Mouse (Mus musculus) lung, embryonic 15.5 days (tissue): ENCODE results near the gene Rph3a. TPM values are rescaled to one million over a fixed set of nuclear protein-coding genes. Genes with fewer than 3 reads are reported as not detected.

Source experiments
- ATAC-seq: fragments of 200-750 bp; cut with Nextera tagmentation; 2 replicates; pipeline ENCODE4 v1.8.0; 2017; ENCODE audit warnings: moderate number of reproducible peaks, borderline replicate concordance; ENCODE audit not compliant: low FRiP score, low TSS enrichment; ENCODE audit errors: extremely low read depth
- H3K27ac ChIP-seq: fragments of 300-500 bp; sonication (generic); 2 replicates; pipeline ENCODE4 v1.5.1; 2015; ENCODE audit warnings: moderate library complexity, mild to moderate bottlenecking, inconsistent platforms
- H3K27me3 ChIP-seq: fragments of 300-500 bp; sonication (generic); 2 replicates; pipeline ENCODE4 v1.6.1; 2015; ENCODE audit warnings: inconsistent platforms
- H3K36me3 ChIP-seq: fragments of 300-500 bp; sonication (generic); 2 replicates; pipeline ENCODE4 v1.6.1; 2015; ENCODE audit warnings: inconsistent platforms
- H3K4me1 ChIP-seq: fragments of 300-500 bp; sonication (generic); 2 replicates; pipeline ENCODE4 v1.6.1; 2015; ENCODE audit warnings: inconsistent platforms
- H3K4me2 ChIP-seq: fragments of 300-500 bp; sonication (generic); 2 replicates; pipeline ENCODE4 v1.6.1; 2015; ENCODE audit warnings: inconsistent platforms, mild to moderate bottlenecking, moderate library complexity
- H3K4me3 ChIP-seq: fragments of 300-500 bp; sonication (generic); 2 replicates; pipeline ENCODE4 v1.5.1; 2015; ENCODE audit warnings: mild to moderate bottlenecking, inconsistent platforms
- H3K9ac ChIP-seq: fragments of 300-500 bp; sonication (generic); 2 replicates; pipeline ENCODE4 v1.6.1; 2015; ENCODE audit warnings: inconsistent platforms
- H3K9me3 ChIP-seq: fragments of 300-500 bp; sonication (generic); 2 replicates; pipeline ENCODE4 v1.6.1; 2016; ENCODE audit warnings: inconsistent platforms
- WGBS: fragments of 180-500 bp; shearing (Covaris S2); methylation state at CpG from one replicate; pipeline ENCODE4 v1.1.7; 2015; 5-methylcytosine and 5-hydroxymethylcytosine counted together
- polyA plus RNA-seq: library from polyadenylated mRNA; unstranded; fragments of >200 nt; fragmentation: Nextera tagmentation; extraction: Ambion mirVana; gene quantifications from 2 replicates; pipeline ENCODE4 v1.2.1, GENCODE M21; 2015

Rph3a gene
- polyA plus RNA-seq, result 0.07 TPM in 1 of 2 replicates, not detected in the other

DNA sequence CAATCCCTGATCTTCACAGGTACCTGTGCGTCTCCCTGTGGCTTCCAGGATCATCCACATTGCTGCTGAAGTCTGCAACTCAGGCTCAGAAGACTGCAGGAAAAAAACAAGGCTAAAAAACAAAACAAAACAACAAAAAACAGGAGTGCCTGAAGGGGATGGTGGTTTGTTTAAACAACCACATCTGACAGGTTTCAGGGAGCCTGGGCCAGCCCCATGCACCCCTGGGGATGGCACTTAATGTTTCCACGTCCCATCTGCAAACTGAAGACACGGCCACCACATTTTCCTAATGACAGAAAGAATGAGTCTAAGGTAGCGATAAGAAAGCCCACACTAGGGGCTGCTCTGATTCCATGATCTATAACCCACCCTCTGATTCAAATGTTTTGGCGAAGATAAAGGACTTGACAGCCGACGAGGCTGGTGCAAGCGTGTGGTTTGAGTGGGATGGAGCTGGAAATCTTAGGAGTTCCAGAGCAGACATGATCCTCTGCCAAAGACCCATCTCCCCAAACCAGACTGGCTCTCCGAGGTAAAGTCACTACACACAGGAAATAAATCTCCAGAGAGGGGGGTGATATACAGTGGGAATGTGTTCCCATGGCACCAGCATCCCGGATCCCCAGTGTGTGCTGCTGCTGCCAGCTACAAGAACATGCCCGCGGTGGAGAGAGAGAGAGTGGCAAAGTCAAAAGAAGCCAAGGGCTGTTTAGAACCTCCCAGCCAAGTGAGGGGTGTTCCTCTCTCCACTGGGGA lies at the start of gene Rph3a:
Gene Rph3a, minus strand, starts transcription at position 282 of the 759 bp plus-strand sequence.
- H3K9ac ChIP-seq, result no peak within 1 kb of the TSS
- no peak within 1 kb of the TSS for H3K27ac ChIP-seq
- no peaks in the 10 kb centered on the region for H3K9me3 ChIP-seq
- no peak within 1 kb of the TSS for H3K4me3 ChIP-seq
- WGBS, result 69% methylated on average over 12 of the region's 12 CpGs
- no peaks in the 10 kb centered on the region for H3K4me1 ChIP-seq
- ATAC-seq, result no peak
- H3K36me3 ChIP-seq, result no peaks in the 10 kb centered on the region
- H3K4me2 ChIP-seq, result no peak within 1 kb of the TSS
- peaks cover 9% of the 10 kb centered on the region for H3K27me3 ChIP-seq

DNA sequence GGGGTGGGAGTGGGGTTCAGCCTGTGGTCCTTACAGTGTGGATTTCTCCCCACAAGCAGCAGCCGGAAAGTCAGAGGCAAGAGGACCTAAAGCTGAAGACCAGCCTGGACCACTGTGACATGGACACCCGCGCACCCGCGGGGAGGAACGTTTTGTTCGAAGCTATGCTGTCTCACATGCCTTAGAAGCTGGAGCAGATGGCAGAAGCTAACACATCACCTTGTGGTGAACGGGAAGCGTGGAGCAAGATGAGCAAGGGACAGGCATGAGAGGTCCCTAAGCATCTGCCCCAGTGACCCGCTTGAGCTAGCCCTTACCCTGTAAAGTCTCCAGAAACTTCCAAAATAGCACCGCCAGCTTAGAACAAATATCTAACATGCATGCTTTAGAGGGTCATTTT lies 48.4 kb upstream of the Rph3a start:
- Histone ChIP-seq H3K27me3 (no peaks in the 10 kb centered on the region), H3K36me3 (no peaks in the 10 kb centered on the region), H3K9me3 (no peaks in the 10 kb centered on the region), H3K27ac (no peak overlapping the region), H3K9ac (no peak overlapping the region), H3K4me1 (no peaks in the 10 kb centered on the region), H3K4me2 (no peak overlapping the region), H3K4me3 (no peak overlapping the region)
- ATAC-seq, result no peak
- WGBS, result 89% methylated on average over 11 of the region's 11 CpGs

DNA sequence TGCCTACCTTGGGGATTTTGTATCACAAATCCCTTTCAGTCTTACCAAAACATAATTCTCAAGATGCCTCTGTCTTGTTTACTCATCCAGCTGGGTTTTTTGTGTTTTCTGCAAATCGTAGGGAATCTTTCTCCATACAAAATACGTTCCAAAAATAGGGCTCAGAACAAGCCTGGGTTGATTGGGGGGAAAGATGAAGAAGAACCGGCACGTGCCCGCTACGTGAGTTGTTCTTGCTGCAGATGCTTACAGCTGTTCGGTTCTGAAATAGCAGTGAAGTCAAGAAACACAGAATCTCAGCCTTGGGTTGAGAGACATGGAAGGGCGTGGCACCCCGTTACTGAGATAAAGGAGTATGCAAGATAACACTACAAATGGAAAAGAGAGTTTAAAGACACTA lies 44.0 kb upstream of the Rph3a start:
- Histone ChIP-seq H3K36me3 (no peaks in the 10 kb centered on the region), H3K27me3 (no peaks in the 10 kb centered on the region), H3K9ac (no peak overlapping the region), H3K27ac (no peak overlapping the region), H3K4me2 (no peak overlapping the region), H3K4me1 (no peaks in the 10 kb centered on the region), H3K9me3 (no peaks in the 10 kb centered on the region), H3K4me3 (no peak overlapping the region)
- 68% methylated on average over 9 of the region's 9 CpGs for WGBS
- no peak for ATAC-seq

DNA sequence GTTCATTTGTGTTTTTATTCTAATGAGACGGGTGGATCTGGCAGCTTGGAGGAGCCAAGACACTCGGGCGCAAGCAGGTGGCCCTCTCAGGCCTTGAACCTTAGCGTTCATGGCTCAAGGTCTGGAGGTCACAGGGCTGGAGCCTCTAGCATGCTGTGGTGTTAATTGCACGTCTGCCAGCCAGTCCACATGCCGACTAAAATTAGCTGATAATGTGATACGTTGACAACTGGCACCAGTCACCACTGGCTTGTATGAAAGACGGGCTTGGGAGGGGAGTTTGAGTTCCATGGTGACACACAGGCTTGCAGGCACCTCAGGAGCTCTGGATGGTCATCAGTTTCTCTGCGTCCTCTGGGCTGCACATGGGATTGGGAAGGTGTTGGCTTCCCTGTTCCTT lies 31.9 kb upstream of the Rph3a start:
- Histone ChIP-seq H3K36me3 (no peaks in the 10 kb centered on the region), H3K4me1 (no peaks in the 10 kb centered on the region), H3K9me3 (no peaks in the 10 kb centered on the region), H3K9ac (no peak overlapping the region), H3K4me2 (no peak overlapping the region), H3K4me3 (no peak overlapping the region), H3K27me3 (no peaks in the 10 kb centered on the region), H3K27ac (no peak overlapping the region)
- ATAC-seq, result no peak
- WGBS, result 50% methylated on average over 9 of the region's 9 CpGs

DNA sequence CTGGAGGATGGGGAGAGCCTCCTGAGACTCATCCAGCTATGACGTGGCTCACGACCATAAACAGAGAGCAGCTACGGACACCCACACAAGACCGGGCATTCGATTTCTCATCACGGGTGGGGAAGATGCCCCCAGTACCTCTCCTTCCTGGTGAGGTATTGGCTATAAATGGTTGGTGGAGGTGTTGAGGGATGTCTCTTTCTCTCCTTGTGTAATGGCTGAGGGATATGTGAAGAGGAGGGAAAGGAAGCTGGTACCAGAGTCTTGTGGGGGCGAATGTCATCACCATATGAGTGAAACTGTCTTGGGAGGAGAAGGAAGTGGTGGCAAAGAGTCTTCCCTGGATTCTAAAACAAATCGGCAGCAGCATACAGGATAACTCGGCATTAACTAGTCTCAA lies 29.6 kb upstream of the Rph3a start:
- Histone ChIP-seq H3K36me3 (no peaks in the 10 kb centered on the region), H3K27me3 (no peaks in the 10 kb centered on the region), H3K4me3 (no peak overlapping the region), H3K4me1 (no peaks in the 10 kb centered on the region), H3K4me2 (no peak overlapping the region), H3K27ac (no peak overlapping the region), H3K9me3 (no peaks in the 10 kb centered on the region), H3K9ac (no peak overlapping the region)
- WGBS, result 73% methylated on average over 9 of the region's 9 CpGs
- no peak for ATAC-seq

DNA sequence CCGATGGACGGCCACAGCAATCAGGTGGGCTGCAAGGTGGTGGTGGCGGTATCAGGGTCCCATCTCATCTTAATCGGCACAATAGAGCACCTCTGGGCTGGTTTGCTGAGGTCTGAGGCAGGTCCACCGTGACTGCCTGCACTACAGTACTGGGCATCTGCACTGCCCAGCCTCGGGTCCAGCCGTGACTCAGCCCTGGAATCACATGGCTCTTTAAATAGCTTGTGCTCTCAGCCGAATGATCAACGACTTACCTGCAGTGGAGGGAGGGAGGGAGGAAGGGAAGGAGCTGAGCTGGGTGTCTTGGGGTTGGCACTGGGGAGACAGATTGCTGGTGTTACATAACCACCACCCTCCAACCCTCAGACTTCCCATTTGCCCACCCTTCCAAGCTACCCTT lies 20.3 kb upstream of the Rph3a start:
- Histone ChIP-seq H3K9ac (no peak overlapping the region), H3K4me2 (no peak overlapping the region), H3K27me3 (no peaks in the 10 kb centered on the region), H3K4me3 (no peak overlapping the region), H3K27ac (no peak overlapping the region), H3K36me3 (no peaks in the 10 kb centered on the region), H3K9me3 (no peaks in the 10 kb centered on the region), H3K4me1 (no peaks in the 10 kb centered on the region)
- no peak for ATAC-seq
- WGBS, result 69% methylated on average over 8 of the region's 9 CpGs

DNA sequence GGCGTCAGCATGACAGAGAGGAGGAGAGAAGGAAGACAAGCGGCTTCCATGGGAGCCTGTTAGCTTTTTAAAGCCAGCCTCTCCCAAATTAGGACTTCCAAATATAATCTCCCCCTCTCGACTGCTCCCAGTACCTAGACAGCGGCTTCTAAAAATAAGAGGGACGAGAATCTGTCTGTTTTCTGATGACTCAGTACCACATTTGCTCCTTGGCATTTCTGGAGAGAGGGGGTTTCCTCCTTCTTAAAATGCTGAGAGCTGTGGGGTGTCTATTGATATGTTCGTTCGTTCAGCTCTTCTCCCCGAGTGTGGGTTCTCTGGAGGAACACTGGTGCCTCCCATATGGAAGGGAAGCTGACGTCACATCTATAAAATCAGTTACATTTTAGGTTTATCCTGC lies 9.6 kb upstream of the Rph3a start:
- Histone ChIP-seq H3K27ac (no peak overlapping the region), H3K9ac (no peak overlapping the region), H3K4me3 (no peak overlapping the region), H3K27me3 (no peaks in the 10 kb centered on the region), H3K4me1 (no peaks in the 10 kb centered on the region), H3K4me2 (no peak overlapping the region), H3K36me3 (no peaks in the 10 kb centered on the region), H3K9me3 (no peaks in the 10 kb centered on the region)
- 70% methylated on average over 9 of the region's 9 CpGs for WGBS
- no peak for ATAC-seq

DNA sequence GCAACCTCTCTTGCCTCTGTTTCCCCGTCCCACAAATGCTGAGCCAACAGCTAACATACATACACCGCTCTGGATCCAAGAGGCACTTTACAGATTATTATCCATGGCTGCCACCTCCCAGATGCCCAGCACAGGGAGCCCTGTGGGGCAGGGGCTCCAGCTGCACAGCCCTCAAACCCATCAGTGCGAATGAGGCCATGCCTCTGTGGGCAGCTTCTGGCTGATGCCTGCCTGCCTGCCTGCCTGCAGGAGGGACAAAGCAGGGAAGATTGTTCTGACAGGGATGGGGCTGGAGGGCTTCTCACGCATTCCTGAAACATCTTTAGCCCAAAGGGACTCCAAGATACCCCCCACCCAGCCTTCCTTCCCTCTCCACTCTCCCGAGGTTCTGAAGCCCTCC lies 7.8 kb upstream of the Rph3a start:
- no peak overlapping the region for H3K9ac ChIP-seq
- 66% methylated on average over 5 of the region's 5 CpGs for WGBS
- H3K4me3 ChIP-seq, result no peak overlapping the region
- no peak for ATAC-seq
- no peaks in the 10 kb centered on the region for H3K4me1 ChIP-seq
- no peak overlapping the region for H3K4me2 ChIP-seq
- H3K9me3 ChIP-seq, result no peaks in the 10 kb centered on the region
- H3K27ac ChIP-seq, result no peak overlapping the region
- no peaks in the 10 kb centered on the region for H3K36me3 ChIP-seq
- H3K27me3 ChIP-seq, result no peaks in the 10 kb centered on the region

DNA sequence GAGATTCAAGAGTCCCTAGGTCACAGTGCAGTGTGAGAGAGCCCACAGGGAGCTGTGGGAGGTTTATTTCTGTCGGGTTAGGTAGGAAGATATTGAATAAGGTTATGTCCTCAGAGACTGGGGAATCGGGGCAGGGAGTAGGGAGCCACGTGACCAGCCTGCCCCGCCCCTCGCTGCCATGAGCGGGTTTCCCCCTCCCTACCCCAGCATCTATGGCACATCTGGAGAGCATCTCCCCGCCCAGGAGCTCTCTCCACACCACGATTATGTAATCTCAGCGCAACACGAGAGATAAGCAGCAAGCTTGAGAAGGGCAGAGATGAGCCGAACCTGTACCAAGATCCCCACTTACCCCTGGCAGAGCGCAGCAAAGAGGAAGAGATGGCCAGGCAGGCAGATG lies 6.5 kb upstream of the Rph3a start:
- 33% methylated on average over 12 of the region's 12 CpGs for WGBS
- Histone ChIP-seq H3K9ac (no peak overlapping the region), H3K36me3 (no peaks in the 10 kb centered on the region), H3K4me3 (no peak overlapping the region), H3K4me1 (no peaks in the 10 kb centered on the region), H3K9me3 (no peaks in the 10 kb centered on the region), H3K4me2 (no peak overlapping the region), H3K27me3 (no peaks in the 10 kb centered on the region), H3K27ac (no peak overlapping the region)
- ATAC-seq, result no peak

DNA sequence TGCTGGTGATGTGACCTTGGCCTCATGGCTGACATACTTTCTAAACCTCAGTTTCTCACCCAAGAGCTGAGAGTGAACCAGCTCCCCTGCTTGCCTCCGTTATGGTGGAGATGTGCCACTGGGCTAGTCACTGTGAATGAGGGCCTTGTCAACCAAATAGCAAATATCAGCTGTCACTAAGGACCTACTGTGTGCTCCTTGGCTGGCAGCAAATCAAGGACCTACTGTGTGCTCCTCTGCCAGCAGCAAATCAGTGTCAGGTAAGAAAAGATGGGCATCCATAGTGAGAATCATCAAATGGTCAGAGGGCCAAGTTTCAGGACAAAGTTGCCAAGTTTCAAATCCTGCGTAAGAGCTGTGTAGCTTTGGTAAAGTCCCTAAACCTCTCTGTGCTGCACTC lies 4.6 kb upstream of the Rph3a start:
- WGBS, result 74% methylated on average over 2 of the region's 2 CpGs
- Histone ChIP-seq H3K9me3 (no peaks in the 10 kb centered on the region), H3K27ac (no peak overlapping the region), H3K27me3 (no peaks in the 10 kb centered on the region), H3K36me3 (no peaks in the 10 kb centered on the region), H3K4me1 (no peaks in the 10 kb centered on the region), H3K4me3 (no peak overlapping the region), H3K4me2 (no peak overlapping the region), H3K9ac (no peak overlapping the region)
- no peak for ATAC-seq

DNA sequence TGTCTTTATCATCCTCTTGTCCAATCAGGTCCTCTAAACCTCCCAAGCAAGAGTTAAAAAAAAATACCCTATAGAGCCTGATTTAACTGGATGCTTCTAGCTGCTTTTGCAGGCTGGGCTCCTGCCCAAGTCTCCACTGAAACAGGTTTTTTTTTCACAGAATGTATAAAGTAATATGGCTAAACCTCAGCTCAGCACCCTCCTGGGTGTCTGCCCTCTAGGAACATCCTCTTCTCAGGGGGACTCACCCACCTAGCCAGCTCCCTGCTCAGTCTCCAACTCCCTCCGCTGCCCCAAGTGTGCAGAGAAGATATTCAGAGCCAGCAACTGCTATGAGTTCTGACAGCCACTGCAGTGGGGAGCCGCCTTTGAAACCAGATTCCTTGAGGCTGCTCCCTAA lies 2.1 kb upstream of the Rph3a start:
- no peak overlapping the region for H3K27ac ChIP-seq
- no peaks in the 10 kb centered on the region for H3K36me3 ChIP-seq
- no peak for ATAC-seq
- no peak overlapping the region for H3K4me3 ChIP-seq
- no peaks in the 10 kb centered on the region for H3K9me3 ChIP-seq
- WGBS, result 16% methylated on average over 2 of the region's 2 CpGs
- H3K4me1 ChIP-seq, result no peaks in the 10 kb centered on the region
- H3K4me2 ChIP-seq, result no peak overlapping the region
- H3K27me3 ChIP-seq, result peaks cover 9% of the 10 kb centered on the region
- H3K9ac ChIP-seq, result no peak overlapping the region

DNA sequence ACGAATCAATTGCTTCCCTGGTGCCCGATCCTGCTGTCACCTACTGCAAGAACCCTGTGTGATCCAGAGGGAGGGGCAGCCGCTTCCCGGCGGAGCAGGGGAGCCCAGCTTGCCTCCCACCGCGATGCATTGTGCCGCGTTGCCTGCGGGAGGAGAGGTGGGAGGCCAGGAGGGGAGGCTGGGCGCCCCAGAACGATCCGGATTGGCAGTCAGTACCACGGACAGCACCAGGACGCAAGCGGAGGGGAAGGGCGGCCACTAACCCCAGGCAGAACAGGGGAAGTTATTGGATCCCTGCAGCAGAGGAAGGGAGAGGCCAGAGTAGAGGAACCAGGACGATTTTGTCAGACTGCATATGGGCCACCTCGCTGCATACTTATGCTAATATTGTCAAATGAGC lies 486 bp downstream of the Rph3a start:
- no peaks in the 10 kb centered on the region for H3K4me1 ChIP-seq
- no peak for ATAC-seq
- H3K9ac ChIP-seq, result no peak overlapping the region
- H3K27ac ChIP-seq, result no peak overlapping the region
- H3K36me3 ChIP-seq, result no peaks in the 10 kb centered on the region
- H3K4me2 ChIP-seq, result no peak overlapping the region
- peaks cover 9% of the 10 kb centered on the region for H3K27me3 ChIP-seq
- H3K4me3 ChIP-seq, result no peak overlapping the region
- WGBS, result 4% methylated on average over 19 of the region's 19 CpGs
- H3K9me3 ChIP-seq, result no peaks in the 10 kb centered on the region
